Mouse (Mus musculus) ES-E14 (cell line): ENCODE measurements around the gene Gm6588.

Experiments used
- HCFC1 ChIP-seq: IDR thresholded peaks from 2 replicates; pipeline ENCODE4 v1.6.1; 2012; ENCODE audit warnings: low read length, inconsistent platforms, borderline replicate concordance; ENCODE audit not compliant: insufficient read depth
- MAFK ChIP-seq: IDR thresholded peaks from 2 replicates; pipeline ENCODE4 v1.6.1; 2014; ENCODE audit warnings: mild to moderate bottlenecking, low read depth, low read length, inconsistent platforms; ENCODE audit not compliant: insufficient read depth
- ZNF384 ChIP-seq: IDR thresholded peaks from 2 replicates; pipeline ENCODE4 v1.6.1; 2012; ENCODE audit warnings: low read depth, low read length, inconsistent platforms

DNA sequence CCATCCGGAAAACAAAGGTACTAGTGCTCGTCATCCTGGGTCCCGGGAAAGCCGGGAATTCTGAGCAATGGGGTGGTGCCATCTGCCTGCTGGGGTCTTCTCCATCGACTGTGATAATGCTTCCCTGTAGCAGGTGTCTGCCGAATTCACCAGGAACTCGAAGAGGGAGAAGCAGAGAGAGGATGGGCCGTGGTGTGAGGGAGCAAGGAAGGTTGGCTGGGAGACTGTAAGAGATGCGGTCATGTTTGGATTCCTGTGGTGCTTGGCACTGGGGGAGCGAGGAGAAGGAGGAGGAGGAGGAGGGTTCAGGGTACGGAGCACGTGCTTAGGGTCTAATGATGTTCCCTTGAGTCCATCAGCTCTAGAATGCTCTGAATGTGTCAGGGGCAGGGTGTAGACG is 33.3 kb downstream of the Gm6588 start:
- TF ChIP-seq HCFC1 = no peak
- TF ChIP-seq MAFK = no peak
- no peak for TF ChIP-seq ZNF384
